Mouse (Mus musculus): ENCODE results near the gene Cgn.

GRCm38 (mm10) chr3:94774039-94774438 lies 12.3 kb downstream of the Cgn start:
- no peak for TF ChIP-seq EP300 (optimal IDR thresholded peaks at IDR 0.05)
- no peak for TF ChIP-seq CTCF (IDR thresholded peaks at IDR 0.05; ENCODE audit: low read depth)
